Mouse (Mus musculus) heart, adult 9 months (tissue): ENCODE data around the gene Herc1.

Experiments
- DNase-seq, 2 experiments: peaks; one replicate each; pipeline ENCODE4 v3.0.0; 2022; ENCODE audit warnings: low spot score in 2 of 2

The Herc1 gene

GRCm38 (mm10) chr9:66520299-66520698, 170.0 kb downstream of the Herc1 start:
- no peak for DNase-seq

- DNase-seq, result no peak
Measured at GRCm38 (mm10) chr9:66521595-66521994, 171.3 kb downstream of the Herc1 start.

GRCm38 (mm10) chr9:66542785-66543184, 192.5 kb downstream of the Herc1 start:
- DNase-seq, result no peak
